Mouse (Mus musculus) megakaryocyte, adult 5-6 weeks (primary cell): ENCODE measurements around the gene Ppm1a. TPM values are rescaled to one million over a fixed set of nuclear protein-coding genes. Genes with fewer than 3 reads are reported as not detected.
A peak's percentile ranks its signal among the peaks of the same experiment; 100 is the strongest.

Experiments
- ATAC-seq: 2 replicates; pipeline ENCODE4 v1.8.0; 2016; ENCODE audit warnings: mild to moderate bottlenecking, inconsistent platforms; ENCODE audit not compliant: poor library complexity, severe bottlenecking
- total RNA-seq, 2 experiments: library from RNA; stranded (forward) in 1 of 2; stranded (reverse) in 1 of 2; fragments of 153-499, 151-499 nt in 1 of 2; fragments of 221-1000, 200-1000 nt in 1 of 2; gene quantifications; 2 replicates each; pipeline versions ENCODE4 v1.2.3 to v1.2.4; 2015 to 2017

The Ppm1a gene
- total RNA-seq (2015) (63.4 and 66.1 TPM in 2 replicates), total RNA-seq (2017) (100 and 106 TPM in 2 replicates)

GRCm38 (mm10) chr12:72757086-72757485, at the start of gene Ppm1a:
Gene Ppm1a (plus strand): TSS chr12:72757455.
- ATAC-seq: no peak

DNA sequence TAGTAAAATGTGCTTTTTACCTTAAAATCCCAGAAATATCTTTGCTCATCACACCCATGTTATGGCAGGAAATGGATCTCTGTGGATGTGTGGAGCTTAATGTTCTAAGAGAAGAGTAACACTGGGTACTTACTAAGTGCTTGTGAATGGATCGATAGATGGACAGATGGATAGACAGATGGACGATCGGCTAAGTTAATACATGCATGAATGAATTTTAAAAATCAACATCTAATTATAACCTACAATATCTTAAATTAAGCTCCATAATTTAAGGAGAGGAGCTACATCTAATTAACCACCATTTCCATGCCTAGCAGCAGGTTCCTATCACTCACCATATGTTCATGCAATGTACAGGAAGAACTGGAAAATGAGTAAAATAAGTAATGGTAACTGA, 47.3 kb upstream of the Ppm1a start:
- ATAC-seq: no peak

- ATAC-seq: no peak
These were observed 42.4 kb upstream of the Ppm1a start for GRCm38 (mm10) chr12:72714896-72715295.

DNA sequence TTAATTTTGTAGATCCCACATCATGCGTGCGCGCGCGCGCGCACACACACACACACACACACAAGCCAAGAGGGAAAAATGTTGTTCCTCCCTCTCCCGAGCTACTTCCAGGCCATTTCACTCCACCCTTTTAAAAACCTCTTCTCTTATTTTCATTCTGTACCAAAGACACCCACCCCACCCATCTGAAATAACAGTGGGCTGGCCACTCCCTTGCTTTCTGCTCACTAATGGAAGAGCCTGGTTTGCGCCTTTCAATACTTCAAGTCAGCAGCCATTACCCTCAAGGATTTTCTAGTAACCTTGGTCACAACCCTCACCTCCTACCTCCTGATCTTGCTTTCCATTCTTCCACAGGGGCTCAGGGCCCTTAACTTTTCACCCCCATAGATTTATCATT, 41.4 kb upstream of the Ppm1a start:
- no peak for ATAC-seq

DNA sequence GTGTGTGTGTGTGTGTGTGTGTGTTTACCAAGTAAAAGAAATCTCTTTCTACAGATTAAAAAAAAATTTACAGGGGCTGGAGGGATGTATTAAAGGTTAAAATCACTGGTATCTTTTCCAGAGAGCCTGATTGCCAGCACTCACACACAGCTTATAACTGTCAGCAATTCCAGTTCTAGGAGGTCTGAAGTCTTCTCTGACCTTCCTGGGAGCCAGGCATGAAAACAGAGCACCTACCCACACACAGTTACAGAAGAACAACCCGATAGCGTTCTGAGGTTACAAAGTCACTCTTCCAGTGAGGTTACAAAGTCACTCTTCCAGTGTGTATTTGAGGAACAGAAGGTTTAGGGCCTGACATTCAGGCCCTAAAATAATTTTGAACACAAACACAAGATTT, 38.2 kb upstream of the Ppm1a start:
- ATAC-seq: no peak

DNA sequence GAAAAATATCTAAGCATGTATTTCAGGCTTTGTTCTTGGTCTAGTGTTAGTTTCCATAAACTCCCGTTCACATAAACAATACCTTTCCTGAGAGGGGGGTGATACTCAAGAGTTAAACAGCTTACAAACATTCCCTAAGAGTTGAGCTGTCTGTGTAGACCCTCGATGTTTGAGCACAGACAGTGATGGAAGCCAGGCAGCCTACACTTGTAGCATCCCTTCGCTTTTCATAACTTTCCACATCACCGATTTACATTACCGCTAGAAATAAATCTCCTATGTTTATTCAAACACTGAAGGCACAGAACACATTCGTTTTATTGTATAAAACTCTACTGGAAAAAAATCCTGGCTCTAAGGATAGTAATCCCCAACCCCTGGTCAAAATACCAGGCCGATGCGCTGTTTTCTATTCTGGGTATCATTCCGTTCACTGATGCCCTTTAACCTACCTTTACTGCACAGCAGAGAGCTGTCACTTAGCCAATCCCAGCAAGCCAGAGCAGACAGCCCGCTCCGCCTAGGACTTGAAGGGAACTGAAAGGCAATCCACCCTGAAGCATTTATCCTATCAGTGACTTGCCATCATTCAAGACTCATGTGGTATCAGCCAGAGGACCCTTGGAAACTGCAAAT, 37.7 kb upstream of the Ppm1a start:
- no peak for ATAC-seq

- no peak for ATAC-seq
These were observed 35.5 kb upstream of the Ppm1a start for GRCm38 (mm10) chr12:72721710-72722109.

DNA sequence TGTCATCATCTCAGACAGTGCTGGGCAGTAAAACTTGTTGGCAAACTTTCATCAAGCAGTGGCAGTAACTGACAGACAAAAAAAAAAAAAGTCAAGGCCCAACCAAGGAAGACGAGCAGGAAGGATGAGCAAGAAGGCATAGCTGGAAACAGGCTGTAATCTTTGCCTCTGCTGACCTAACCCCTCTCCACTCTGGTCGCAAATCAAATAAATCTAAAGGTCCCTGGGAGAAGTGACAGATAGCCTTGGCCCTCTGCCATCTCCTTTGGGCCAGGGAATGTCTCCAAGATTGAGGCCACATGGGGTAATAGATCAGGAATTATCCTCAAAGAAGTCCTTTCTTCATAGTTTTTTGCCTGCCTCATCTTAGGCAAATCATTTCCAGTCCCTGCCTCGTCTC, 33.3 kb upstream of the Ppm1a start:
- ATAC-seq: no peak

DNA sequence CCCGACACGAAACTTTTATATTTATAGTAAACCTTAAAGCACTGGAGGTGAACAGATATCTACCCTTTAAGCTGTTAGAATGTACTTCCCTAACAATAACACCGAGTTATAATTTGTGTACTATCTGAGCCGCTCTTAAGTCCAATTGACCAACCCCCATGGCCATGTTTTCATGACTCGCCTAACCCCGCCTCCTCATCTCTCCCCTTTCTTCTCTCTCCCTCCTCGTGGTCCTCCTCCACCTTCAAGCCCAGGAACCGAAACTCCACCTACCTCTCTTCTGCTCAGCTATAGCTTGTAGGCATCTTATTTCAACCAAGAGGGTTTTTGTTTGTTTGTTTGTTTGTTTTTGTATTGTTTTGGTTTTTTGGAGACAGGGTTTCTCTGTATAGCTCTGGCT, 30.2 kb upstream of the Ppm1a start:
- ATAC-seq: no peak

DNA sequence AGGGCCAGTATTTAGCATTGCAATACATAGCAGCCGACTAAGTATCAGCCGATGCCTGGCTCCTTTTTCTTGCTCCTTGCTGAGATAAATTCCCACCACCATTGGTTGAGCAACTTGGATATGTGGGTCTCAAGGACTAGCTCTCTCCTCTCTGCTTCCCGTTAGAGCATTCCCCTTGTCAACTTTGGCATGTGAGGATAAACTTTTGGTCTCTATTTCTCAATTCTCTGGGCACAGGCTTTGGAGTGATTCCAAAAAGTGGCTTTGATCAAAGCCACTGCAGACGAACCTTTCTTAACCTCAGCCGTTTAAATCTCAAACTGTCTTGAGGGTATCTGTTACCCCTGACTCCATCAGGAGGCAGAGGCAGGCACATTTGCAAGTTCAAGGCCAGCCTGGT, 29.6 kb upstream of the Ppm1a start:
- ATAC-seq: no peak

DNA sequence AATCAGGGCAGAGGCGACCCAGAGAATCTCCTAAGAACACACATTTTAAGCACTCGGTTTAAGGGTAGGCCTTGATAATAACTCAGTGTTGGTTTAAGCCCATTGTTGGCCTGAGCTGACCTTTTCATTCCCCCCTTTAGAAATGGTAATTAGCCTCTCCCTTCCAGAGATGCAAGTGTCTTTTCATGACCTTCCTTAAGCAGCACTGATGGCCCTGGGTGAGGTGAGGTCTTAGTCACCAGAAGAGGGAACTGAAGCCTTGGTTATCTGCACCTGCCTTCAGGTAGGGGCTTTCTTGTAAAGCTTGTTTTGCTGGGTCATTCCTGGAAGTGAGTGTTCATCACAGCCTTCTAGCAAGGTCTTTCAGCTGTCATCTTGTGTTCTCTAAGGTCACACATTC, 23.1 kb upstream of the Ppm1a start:
- ATAC-seq: no peak

DNA sequence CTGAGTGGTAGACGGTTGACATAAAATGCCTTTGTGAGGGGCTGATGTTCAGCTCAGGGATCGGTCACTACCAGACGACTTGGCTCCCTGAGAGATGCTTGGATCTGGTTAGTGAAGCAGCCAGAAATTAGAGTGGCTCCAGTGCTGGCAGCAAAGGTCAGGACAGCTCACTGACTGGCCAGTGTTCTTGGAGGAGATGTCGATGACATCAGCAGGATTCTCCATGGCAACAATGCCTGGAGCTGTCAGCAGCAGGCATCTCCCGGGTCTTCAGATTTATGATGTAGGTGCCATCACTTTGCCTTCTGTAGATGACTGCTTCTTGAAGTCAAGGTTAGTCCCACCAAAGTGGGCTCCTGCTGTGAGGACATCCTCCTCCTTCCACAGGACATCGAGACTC, 16.1 kb upstream of the Ppm1a start:
- no peak for ATAC-seq

GRCm38 (mm10) chr12:72744803-72745360, 12.4 kb upstream of the Ppm1a start:
- ATAC-seq: peak; percentile 62

DNA sequence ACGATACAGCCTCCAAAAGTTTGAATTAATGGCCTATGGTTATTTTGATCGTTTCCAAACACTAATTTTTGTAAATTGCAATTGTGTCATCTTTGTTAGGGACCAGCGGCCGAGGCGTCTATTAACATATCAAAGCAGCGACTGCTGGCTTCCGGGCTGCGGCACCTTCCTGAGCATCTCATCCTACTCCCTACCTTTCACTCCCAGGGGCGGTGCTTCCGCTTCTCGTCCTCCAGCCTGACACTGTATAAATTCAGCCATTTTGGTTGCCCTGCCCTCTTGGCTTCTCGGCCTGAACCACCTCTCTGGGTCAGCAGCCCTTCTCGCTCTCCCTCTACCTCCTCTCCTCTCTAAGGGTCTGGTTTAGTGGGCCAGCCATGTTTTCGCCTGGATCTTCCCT, 11.8 kb upstream of the Ppm1a start:
- no peak for ATAC-seq

DNA sequence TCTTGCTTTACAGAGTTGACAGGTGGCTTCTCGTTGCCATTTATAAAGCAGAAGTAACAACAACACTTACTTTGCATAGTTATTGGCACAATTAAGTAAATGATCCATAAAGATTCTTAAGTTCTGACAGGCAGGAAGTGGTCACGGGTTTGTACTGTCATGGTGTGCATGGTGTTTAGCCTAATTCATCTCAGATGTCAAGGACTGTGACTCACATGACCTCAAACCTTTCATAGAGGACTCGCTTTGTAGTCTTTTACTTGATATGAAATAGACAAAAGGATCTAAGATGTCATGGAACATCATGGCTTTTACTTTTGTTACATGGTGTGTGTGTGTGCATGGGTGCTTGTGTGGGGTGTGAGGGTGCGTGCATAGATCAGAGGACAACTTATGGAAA, 8.9 kb upstream of the Ppm1a start:
- no peak for ATAC-seq

DNA sequence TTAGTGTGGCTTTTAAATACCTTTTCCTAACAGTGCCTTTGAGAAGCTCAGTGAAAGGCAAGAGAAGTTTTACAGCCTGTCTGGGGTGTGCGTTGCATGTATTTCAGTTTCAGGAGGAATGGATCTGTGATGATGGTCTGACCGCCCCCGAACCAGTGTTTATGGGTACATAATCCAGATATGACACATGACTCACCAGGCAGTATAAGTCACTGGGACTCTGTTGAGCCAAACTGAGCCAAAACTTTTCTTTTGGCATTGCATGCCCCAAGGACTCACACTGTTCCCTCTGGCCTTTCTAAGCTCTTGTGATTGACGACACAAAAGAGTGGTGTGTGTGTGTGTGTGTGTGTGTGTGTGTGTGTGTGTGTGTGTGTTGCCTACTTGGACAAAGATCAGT, 8.4 kb upstream of the Ppm1a start:
- no peak for ATAC-seq

- no peak for ATAC-seq
These were observed 7.8 kb upstream of the Ppm1a start for GRCm38 (mm10) chr12:72749500-72749899.

DNA sequence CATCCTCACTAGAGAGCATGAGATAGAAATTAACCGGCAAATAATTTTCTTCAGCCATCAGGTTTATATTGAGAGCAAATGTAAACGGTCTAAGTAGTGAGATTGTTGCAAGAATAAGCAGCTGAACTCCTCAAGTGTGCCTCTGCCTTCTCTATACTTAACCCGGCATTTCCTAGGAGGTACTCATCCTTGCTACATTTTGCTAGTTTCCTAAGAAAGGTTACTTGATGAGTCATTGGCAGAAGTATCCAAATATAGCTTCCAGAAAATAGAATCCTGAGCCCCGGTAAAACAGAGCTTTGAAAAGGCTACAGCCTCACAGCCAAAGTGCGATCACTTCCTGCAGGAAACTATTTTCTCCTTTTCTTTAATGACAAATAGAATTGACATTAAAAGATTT, 7.2 kb upstream of the Ppm1a start:
- no peak for ATAC-seq

DNA sequence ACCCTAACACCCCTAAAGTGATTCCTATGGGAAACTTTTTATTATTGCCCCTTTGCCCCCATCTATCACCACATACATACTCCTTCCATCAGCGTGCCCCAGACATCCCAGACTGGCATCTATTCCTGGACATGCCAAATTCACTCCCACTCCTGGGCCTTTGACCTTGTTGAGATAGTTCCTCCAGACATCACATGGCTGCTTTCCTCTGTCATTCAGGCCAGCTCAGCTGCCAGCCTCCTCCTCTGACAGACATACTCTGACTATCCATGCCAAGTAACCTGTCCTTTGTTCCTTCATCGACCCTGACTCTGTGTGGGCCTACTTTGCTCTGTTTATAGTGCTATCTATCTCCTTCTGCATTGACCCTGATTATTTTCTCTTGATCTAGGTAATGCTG, 6.6 kb upstream of the Ppm1a start:
- ATAC-seq: no peak

DNA sequence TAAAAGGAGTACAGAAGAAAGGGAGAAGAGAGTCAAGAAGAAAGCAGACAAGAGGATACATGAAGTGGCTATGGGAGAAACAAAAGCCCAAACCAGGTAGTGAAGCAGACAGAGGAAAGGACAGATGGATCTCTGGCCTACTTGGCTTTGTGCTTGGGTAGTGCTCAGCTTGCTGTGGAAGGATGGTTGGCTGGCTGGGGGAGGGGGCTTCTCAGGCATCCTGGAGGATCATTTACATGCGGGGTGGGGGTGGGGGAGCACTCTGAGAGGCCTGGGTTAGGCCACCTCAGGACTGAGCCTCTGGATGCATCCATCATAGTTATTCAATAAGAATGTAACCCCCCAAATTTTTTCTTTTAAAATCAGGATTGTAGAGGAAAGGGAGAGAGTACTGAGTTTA, 341 bp downstream of the Ppm1a start:
- no peak for ATAC-seq

DNA sequence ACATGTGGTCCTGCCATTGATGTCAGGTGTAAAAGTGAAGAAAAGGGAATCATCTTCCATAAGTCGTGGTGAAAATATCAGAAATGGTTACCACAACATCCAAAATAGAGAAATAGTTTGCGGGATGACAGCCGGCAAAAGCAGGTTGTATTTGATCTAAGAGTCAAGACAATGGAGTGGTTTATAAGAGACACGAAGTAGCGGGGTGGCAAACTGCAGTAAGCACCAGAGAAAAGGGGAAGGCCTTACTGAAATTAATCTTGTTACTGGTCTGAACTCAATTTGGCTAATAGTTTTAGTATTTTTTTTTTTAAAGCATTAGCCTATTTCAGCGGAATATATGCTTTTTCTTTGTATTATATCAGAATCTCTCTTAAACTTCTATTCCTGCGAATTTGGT, 2.7 kb downstream of the Ppm1a start:
- no peak for ATAC-seq

GRCm38 (mm10) chr12:72760376-72761229, 3.3 kb downstream of the Ppm1a start:
- peak; percentile 83 for ATAC-seq
